In genomic region chr9:44767101-44768028, GRCm38 (mm10) we compare ENCODE assay signal across 8 mouse cellular contexts. TPM values are rescaled to one million over a fixed set of nuclear protein-coding genes. Genes with fewer than 3 reads are reported as not detected.
DNase-seq lines count a peak whose midpoint lies in the region; ATAC-seq lines count a peak whose summit lies in the region.

Gene Arcn1, minus strand, starts transcription at chr9:44767845.
Gene Ift46, plus strand, starts transcription at chr9:44767908.

- H3K27me3 ChIP-seq in hindbrain, embryonic 11.5 days (ENCODE audit: control insufficient read depth, insufficient read depth, low read length) = no peaks in the 10 kb centered on the region

- WGBS in hindbrain, embryonic 11.5 days = under 1% methylated on average over 72 of the region's 82 CpGs

- H3K4me3 ChIP-seq in hindbrain, embryonic 11.5 days (ENCODE audit: low read depth, low read length) = peak within 1 kb of the TSS; percentile 93

- peak; percentile 91 for ATAC-seq in hindbrain, embryonic 11.5 days (ENCODE audit: low FRiP score)

- peak within 1 kb of the TSS; percentile 85 for H3K27ac ChIP-seq in hindbrain, embryonic 11.5 days (ENCODE audit: low read depth, low read length)

- no peaks in the 10 kb centered on the region for H3K36me3 ChIP-seq in hindbrain, embryonic 11.5 days (ENCODE audit: control insufficient read depth, insufficient read depth, low read length)

- H3K4me2 ChIP-seq in hindbrain, embryonic 11.5 days (replicated peaks; ENCODE audit: low read depth, low read length) = peak within 1 kb of the TSS; percentile 80

- H3K4me1 ChIP-seq in hindbrain, embryonic 11.5 days (replicated peaks; ENCODE audit: control insufficient read depth, insufficient read depth, low read length) = no peaks in the 10 kb centered on the region

- H3K9ac ChIP-seq in hindbrain, embryonic 11.5 days (ENCODE audit: low read depth, low read length) = peak within 1 kb of the TSS; percentile 88

- H3K9me3 ChIP-seq in hindbrain, embryonic 11.5 days (ENCODE audit: control insufficient read depth, low read length) = no peaks in the 10 kb centered on the region

- peak; percentile 88 for DNase-seq in MN1 (ENCODE audit: low spot score)
- peak; percentile 81 for DNase-seq in cerebellum, adult 9-10 months
- peak; percentile 41 to 81 for DNase-seq in frontal cortex, adult 2 months (ENCODE audit: extremely low spot score in 1 of 2, low spot score in 1 of 2)
- DNase-seq in hindbrain, embryonic 11.5 days (ENCODE audit: low spot score) = peak; percentile 92
- DNase-seq in layer of hippocampus, postnatal 10 days (ENCODE audit: low spot score in 2 of 2) = peak; percentile 79 to 88
- DNase-seq in lung, postnatal 10 days = peak; percentile 85
- DNase-seq in ovary, postnatal 36 days (ENCODE audit: low spot score) = peak; percentile 82
- peak; percentile 83 for DNase-seq in thymus, postnatal 25 days

RNA-seq across cellular contexts. Expression of gene Arcn1, which starts in this region (rescaled TPM):
- polyA plus RNA-seq in frontal cortex, adult 2 months (2012; rRNA removed) = 55.6 and 57.7 TPM in 2 replicates
- polyA plus RNA-seq in hindbrain, embryonic 11.5 days (2014; fragmentation: Nextera tagmentation; extraction: Ambion mirVana) = 198 and 204 TPM in 2 replicates
- total RNA-seq in layer of hippocampus, postnatal 10 days (2021) = 100 to 1,000 TPM; 112 to 118 TPM

RNA-seq across cellular contexts. Expression of gene Ift46, which starts in this region (rescaled TPM):
- polyA plus RNA-seq in frontal cortex, adult 2 months (2012; rRNA removed) = 90.9 and 96.6 TPM in 2 replicates
- 142 and 154 TPM in 2 replicates for polyA plus RNA-seq in hindbrain, embryonic 11.5 days (2014; fragmentation: Nextera tagmentation; extraction: Ambion mirVana)
- total RNA-seq in layer of hippocampus, postnatal 10 days (2021) = 10 to 100 TPM; 78.8 to 84.5 TPM

Comparison
In these comparisons a context has a peak if more than half of its experiments do, and no peak if none do; other contexts are left out.
1. Peak in every context shown above with its lines: DNase-seq, ATAC-seq, H3K4me3 ChIP-seq and H3K27ac ChIP-seq.